Mouse (Mus musculus) kidney, adult 2 months (tissue): ENCODE results near the gene Zfhx2. TPM values are rescaled to one million over a fixed set of nuclear protein-coding genes. Genes with fewer than 3 reads are reported as not detected.

Experiments
- DNase-seq: peaks from one replicate; pipeline ENCODE4 v3.0.0; 2021
- H3K27ac ChIP-seq: fragments of 200-500 bp; 2 replicates; pipeline ENCODE4 v1.5.1; 2012; ENCODE audit warnings: low read depth, low read length, control low read depth, inconsistent platforms; ENCODE audit not compliant: insufficient read depth
- H3K27me3 ChIP-seq: fragments of 200-500 bp; replicated peaks from 2 replicates; pipeline ENCODE4 v1.6.1; 2012; ENCODE audit warnings: mild to moderate bottlenecking, moderate library complexity, low read length, inconsistent platforms; ENCODE audit not compliant: control insufficient read depth, insufficient read depth
- H3K36me3 ChIP-seq: fragments of 200-500 bp; 2 replicates; pipeline ENCODE4 v1.6.1; 2012; ENCODE audit warnings: mild to moderate bottlenecking, moderate library complexity, low read length, inconsistent platforms; ENCODE audit not compliant: control insufficient read depth, insufficient read depth
- H3K4me1 ChIP-seq: fragments of 200-500 bp; 2 replicates; pipeline ENCODE4 v1.6.1; 2011; ENCODE audit warnings: low read length; ENCODE audit not compliant: control insufficient read depth, insufficient read depth
- H3K4me3 ChIP-seq: fragments of 200-500 bp; 2 replicates; pipeline ENCODE4 v1.5.1; 2011; ENCODE audit warnings: mild to moderate bottlenecking, low read depth, low read length, control low read depth; ENCODE audit not compliant: insufficient read depth
- CTCF ChIP-seq: fragments of 200-500 bp; conservative IDR thresholded peaks from 2 replicates; pipeline ENCODE4 v1.5.1; 2011; ENCODE audit warnings: low read depth, mild to moderate bottlenecking, control low read depth, low read length, moderate library complexity, mixed read lengths; ENCODE audit not compliant: insufficient read depth, insufficient read length
- POLR2A ChIP-seq: fragments of 200-500 bp; IDR thresholded peaks from one replicate; pipeline ENCODE4 v1.6.1; 2011; ENCODE audit warnings: low read depth, low read length, control low read depth
- WGBS: fragments of 180-500 bp; shearing (Covaris S2); methylation state at CpG from one replicate; pipeline ENCODE4 v1.1.7; 2018; 5-methylcytosine and 5-hydroxymethylcytosine counted together
- polyA plus RNA-seq: library from polyadenylated mRNA; depleted of rRNA; stranded (reverse); fragments of >200 nt; gene quantifications from 2 replicates; pipeline ENCODE4 v1.2.3, GENCODE M21; 2012

Zfhx2 gene
- polyA plus RNA-seq, 1 experiment, result 2.1 TPM

GRCm38 (mm10) chr14:55065391-55065790, 26.7 kb downstream of the Zfhx2 start:
- Histone ChIP-seq H3K4me3 (no peak overlapping the region), H3K36me3 (no peaks in the 10 kb centered on the region), H3K27me3 (no peaks in the 10 kb centered on the region), H3K27ac (no peak overlapping the region), H3K4me1 (no peaks in the 10 kb centered on the region)
- no peak for DNase-seq
- TF ChIP-seq POLR2A, result no peak
- TF ChIP-seq CTCF, result no peak
- 91% methylated on average over 13 of the region's 13 CpGs for WGBS

- Histone ChIP-seq H3K27me3 (no peaks in the 10 kb centered on the region), H3K36me3 (no peaks in the 10 kb centered on the region), H3K4me1 (no peaks in the 10 kb centered on the region; the same call in 1 of the 2 replicates), H3K27ac (no peak overlapping the region), H3K4me3 (no peak overlapping the region)
- no peak for DNase-seq
- no peak for TF ChIP-seq CTCF
- no peak for TF ChIP-seq POLR2A
- 87% methylated on average over 35 of the region's 35 CpGs for WGBS
Observed at GRCm38 (mm10) chr14:55064481-55065370, 27.4 kb downstream of the Zfhx2 start.

- no peak for DNase-seq
- no peak for TF ChIP-seq POLR2A
- no peak for TF ChIP-seq CTCF
- no peaks in the 10 kb centered on the region; the same call in 1 of the 2 replicates for H3K4me1 ChIP-seq
- no peak overlapping the region for H3K4me3 ChIP-seq
- H3K36me3 ChIP-seq, result no peaks in the 10 kb centered on the region
- H3K27me3 ChIP-seq, result no peaks in the 10 kb centered on the region
- 90% methylated on average over 22 of the region's 22 CpGs for WGBS
- no peak overlapping the region for H3K27ac ChIP-seq
Observed at GRCm38 (mm10) chr14:55063581-55064381, 28.3 kb downstream of the Zfhx2 start.

GRCm38 (mm10) chr14:55063117-55063516, 29.0 kb downstream of the Zfhx2 start:
- 86% methylated on average over 5 of the region's 5 CpGs for WGBS
- no peak overlapping the region for H3K4me3 ChIP-seq

GRCm38 (mm10) chr14:55062626-55063025, 29.5 kb downstream of the Zfhx2 start:
- TF ChIP-seq CTCF (no peak), POLR2A (no peak)

More at GRCm38 (mm10) chr14:55063117-55063516, 29.0 kb downstream of the Zfhx2 start:
- no peaks in the 10 kb centered on the region; the same call in 1 of the 2 replicates for H3K4me1 ChIP-seq
- TF ChIP-seq CTCF, result no peak
- TF ChIP-seq POLR2A, result no peak
- no peaks in the 10 kb centered on the region for H3K27me3 ChIP-seq
- no peak overlapping the region for H3K27ac ChIP-seq
- H3K36me3 ChIP-seq, result no peaks in the 10 kb centered on the region
- DNase-seq, result no peak

GRCm38 (mm10) chr14:55061845-55062244, 30.3 kb downstream of the Zfhx2 start:
- TF ChIP-seq CTCF (no peak), POLR2A (no peak)
- H3K36me3 ChIP-seq, result no peaks in the 10 kb centered on the region
- H3K27ac ChIP-seq, result no peak overlapping the region
- no peaks in the 10 kb centered on the region; the same call in 1 of the 2 replicates for H3K4me1 ChIP-seq
- 63% methylated on average over 7 of the region's 7 CpGs for WGBS
- no peaks in the 10 kb centered on the region for H3K27me3 ChIP-seq
- DNase-seq, result no peak
- H3K4me3 ChIP-seq, result no peak overlapping the region

More at GRCm38 (mm10) chr14:55062626-55063025, 29.5 kb downstream of the Zfhx2 start:
- no peaks in the 10 kb centered on the region; the same call in 1 of the 2 replicates for H3K4me1 ChIP-seq
- no peak overlapping the region for H3K4me3 ChIP-seq
- H3K27me3 ChIP-seq, result no peaks in the 10 kb centered on the region
- DNase-seq, result no peak
- H3K36me3 ChIP-seq, result no peaks in the 10 kb centered on the region
- no peak overlapping the region for H3K27ac ChIP-seq
- WGBS, result 55% methylated on average over 17 of the region's 17 CpGs

- DNase-seq, result peak; percentile 79
- TF ChIP-seq CTCF (no peak), POLR2A (no peak)
- 51% methylated on average over 5 of the region's 5 CpGs for WGBS
- Histone ChIP-seq H3K4me1 (no peaks in the 10 kb centered on the region; the same call in 1 of the 2 replicates), H3K36me3 (no peaks in the 10 kb centered on the region), H3K27ac (no peak overlapping the region), H3K4me3 (no peak overlapping the region), H3K27me3 (no peaks in the 10 kb centered on the region)
Observed at GRCm38 (mm10) chr14:55059931-55060330, 32.2 kb downstream of the Zfhx2 start.
